Mouse (Mus musculus) cortical plate, adult 2 months (tissue): ENCODE measurements around the gene Otud4. TPM values are rescaled to one million over a fixed set of nuclear protein-coding genes. Genes with fewer than 3 reads are reported as not detected.
"Not testable (repeated sequence)": the region's sequence is repeated elsewhere in the genome, so short reads cannot be mapped to it uniquely, and the experiment has no call there.

Source experiments
- H3K27ac ChIP-seq: fragments of 200-500 bp; 2 replicates; pipeline ENCODE4 v1.5.1; 2012; ENCODE audit warnings: low read length, control low read depth, inconsistent platforms; ENCODE audit not compliant: insufficient read depth
- H3K4me1 ChIP-seq: fragments of 200-500 bp; 2 replicates; pipeline ENCODE4 v1.6.1; 2011; ENCODE audit warnings: low read length; ENCODE audit not compliant: control insufficient read depth, insufficient read depth
- H3K4me3 ChIP-seq: fragments of 200-500 bp; 2 replicates; pipeline ENCODE4 v1.5.1; 2011; ENCODE audit warnings: mild to moderate bottlenecking, low read length, control low read depth; ENCODE audit not compliant: insufficient read depth
- CTCF ChIP-seq: fragments of 200-500 bp; IDR thresholded peaks from 2 replicates; pipeline ENCODE4 v1.5.1; 2011; ENCODE audit warnings: mild to moderate bottlenecking, control low read depth, low read length; ENCODE audit not compliant: insufficient read depth; ENCODE audit errors: extremely low read depth
- POLR2A ChIP-seq: fragments of 200-500 bp; IDR thresholded peaks from 2 replicates; pipeline ENCODE4 v1.6.1; 2011; ENCODE audit warnings: mild to moderate bottlenecking, low read length, control low read depth; ENCODE audit not compliant: insufficient read depth; ENCODE audit errors: extremely low read depth
- polyA plus RNA-seq: library from polyadenylated mRNA; depleted of rRNA; stranded (reverse); fragments of >200 nt; gene quantifications from 2 replicates; pipeline ENCODE4 v1.2.3, GENCODE M21; 2012; rRNA removed

Gene Otud4
- 25.5 and 27.4 TPM in 2 replicates for polyA plus RNA-seq

- H3K27ac ChIP-seq, result peak within 1 kb of the TSS; percentile 97
- peaks cover 5% of the 10 kb centered on the region for H3K4me1 ChIP-seq
- TF ChIP-seq CTCF (no peak), POLR2A (no peak; the same call in 1 of the 2 replicates)
- H3K4me3 ChIP-seq, result peak within 1 kb of the TSS; percentile 90
Observed at GRCm38 (mm10) chr8:79639586-79640451, at the start of gene Otud4. TSS of gene Otud4 (plus strand) at chr8:79639618.

GRCm38 (mm10) chr8:79600962-79601361, 38.5 kb upstream of the Otud4 start:
- TF ChIP-seq POLR2A, result no peak
- TF ChIP-seq CTCF, result no peak
- Histone ChIP-seq H3K4me1 (no peaks in the 10 kb centered on the region), H3K4me3 (no peak overlapping the region), H3K27ac (no peak overlapping the region)

- not testable (repeated sequence) for H3K4me1 ChIP-seq, H3K27ac ChIP-seq, H3K4me3 ChIP-seq
- TF ChIP-seq CTCF, result peak; percentile 27; the same call in 1 of the 2 replicates
Observed at GRCm38 (mm10) chr8:79603204-79603603, 36.2 kb upstream of the Otud4 start.

GRCm38 (mm10) chr8:79606225-79606624, 33.2 kb upstream of the Otud4 start:
- Histone ChIP-seq H3K27ac (no peak overlapping the region), H3K4me1 (no peaks in the 10 kb centered on the region), H3K4me3 (no peak overlapping the region)
- TF ChIP-seq CTCF (no peak), POLR2A (no peak)

GRCm38 (mm10) chr8:79606751-79607300, 32.6 kb upstream of the Otud4 start:
- TF ChIP-seq CTCF (no peak), POLR2A (no peak)
- H3K4me3 ChIP-seq, result no peak overlapping the region

GRCm38 (mm10) chr8:79608701-79609100, 30.7 kb upstream of the Otud4 start:
- TF ChIP-seq POLR2A (no peak), CTCF (no peak)
- H3K4me1 ChIP-seq, result no peaks in the 10 kb centered on the region; the same call in 1 of the 2 replicates
- no peak overlapping the region for H3K4me3 ChIP-seq
- no peak overlapping the region for H3K27ac ChIP-seq

More at GRCm38 (mm10) chr8:79606751-79607300, 32.6 kb upstream of the Otud4 start:
- Histone ChIP-seq H3K4me1 (no peaks in the 10 kb centered on the region; the same call in 1 of the 2 replicates), H3K27ac (no peak overlapping the region)

GRCm38 (mm10) chr8:79610268-79610667, 29.1 kb upstream of the Otud4 start:
- no peak overlapping the region for H3K4me3 ChIP-seq
- TF ChIP-seq POLR2A (no peak), CTCF (no peak)
- H3K27ac ChIP-seq, result no peak overlapping the region
- H3K4me1 ChIP-seq, result no peaks in the 10 kb centered on the region; the same call in 1 of the 2 replicates

GRCm38 (mm10) chr8:79612298-79612697, 27.1 kb upstream of the Otud4 start:
- no peak for TF ChIP-seq CTCF
- TF ChIP-seq POLR2A, result no peak
- Histone ChIP-seq H3K4me3 (no peak overlapping the region), H3K4me1 (no peaks in the 10 kb centered on the region; the same call in 1 of the 2 replicates), H3K27ac (no peak overlapping the region)

- TF ChIP-seq CTCF (no peak), POLR2A (no peak)
- Histone ChIP-seq H3K4me1 (no peaks in the 10 kb centered on the region; the same call in 1 of the 2 replicates), H3K4me3 (no peak overlapping the region), H3K27ac (peak overlapping the region; percentile 10; the same call in 1 of the 2 replicates)
Observed at GRCm38 (mm10) chr8:79612965-79613364, 26.5 kb upstream of the Otud4 start.

GRCm38 (mm10) chr8:79615741-79616350, 23.6 kb upstream of the Otud4 start:
- TF ChIP-seq POLR2A (no peak), CTCF (no peak)

More at GRCm38 (mm10) chr8:79615741-79616350, 23.6 kb upstream of the Otud4 start:
- Histone ChIP-seq H3K4me3 (no peak overlapping the region), H3K4me1 (no peaks in the 10 kb centered on the region; the same call in 1 of the 2 replicates), H3K27ac (no peak overlapping the region)
